Mouse (Mus musculus) 416B (cell line): ENCODE data around the gene Gabbr2.
"Not testable (repeated sequence)": the region's sequence is repeated elsewhere in the genome, so short reads cannot be mapped to it uniquely, and the experiment has no call there.

Experiments
- DNase-seq: peaks from one replicate; pipeline ENCODE4 v3.0.0; 2011; ENCODE audit warnings: low read depth

Gene Gabbr2

DNA sequence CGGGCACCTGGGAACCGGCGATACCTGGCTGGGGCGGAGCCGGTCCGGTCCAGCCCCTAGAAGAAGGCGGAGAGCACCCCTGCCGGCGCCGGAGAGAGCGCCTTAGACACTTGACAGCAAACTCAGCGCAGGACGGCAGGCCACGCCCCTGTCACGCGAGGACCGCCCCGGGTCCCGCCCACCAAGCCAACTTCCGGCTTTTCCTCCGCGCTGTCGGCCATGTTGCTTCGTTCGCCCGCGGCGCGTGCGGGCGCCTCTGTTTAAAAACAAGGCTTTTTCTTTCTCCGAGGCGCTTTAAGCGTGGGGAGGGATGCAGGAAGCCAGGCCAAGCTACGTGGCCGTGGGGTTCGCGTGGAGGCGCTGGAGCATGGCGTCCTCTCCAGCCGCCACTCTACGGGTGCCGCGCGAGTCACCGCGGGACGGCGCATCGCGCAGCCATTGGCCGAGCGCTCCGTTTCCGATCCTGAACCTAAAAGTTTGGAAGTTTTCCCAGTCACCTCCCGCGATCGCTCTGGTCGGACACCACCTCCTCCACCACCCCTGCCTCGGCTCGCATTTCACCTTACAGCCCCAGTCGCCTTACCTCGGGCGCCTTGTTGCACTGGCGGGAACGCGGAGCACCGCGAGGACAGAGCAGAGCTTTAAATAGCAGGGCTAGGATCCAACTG lies 341.5 kb downstream of the Gabbr2 start, which contains the start of gene Tbc1d2:
Gene Tbc1d2 (minus strand): TSS at position 124 of the 668 bp plus-strand sequence.
- peak; percentile 93 for DNase-seq

GRCm38 (mm10) chr4:46649161-46649560 lies 342.5 kb downstream of the Gabbr2 start:
- DNase-seq: peak; percentile 34

DNA sequence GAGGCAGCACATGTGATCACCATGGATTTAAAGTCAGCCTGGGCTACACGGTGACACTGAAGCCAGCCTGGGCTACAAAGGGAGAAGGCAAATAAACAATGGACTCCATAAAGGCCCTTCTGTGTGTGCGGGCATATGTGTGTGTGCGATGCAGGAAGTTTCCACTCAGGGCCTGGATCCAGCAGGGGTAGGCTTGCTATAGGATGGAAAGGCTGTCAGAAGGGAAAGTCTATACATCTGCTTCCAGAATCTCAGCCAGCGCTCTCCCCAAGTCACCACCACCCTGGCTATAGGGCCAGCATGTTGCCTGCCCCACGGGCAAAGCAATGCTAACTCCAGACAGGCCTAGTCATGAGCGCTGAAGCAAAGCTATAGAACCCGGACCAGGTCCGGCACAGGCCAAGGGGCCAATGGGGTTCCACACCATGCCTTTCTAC lies 348.0 kb downstream of the Gabbr2 start:
- DNase-seq: no peak

DNA sequence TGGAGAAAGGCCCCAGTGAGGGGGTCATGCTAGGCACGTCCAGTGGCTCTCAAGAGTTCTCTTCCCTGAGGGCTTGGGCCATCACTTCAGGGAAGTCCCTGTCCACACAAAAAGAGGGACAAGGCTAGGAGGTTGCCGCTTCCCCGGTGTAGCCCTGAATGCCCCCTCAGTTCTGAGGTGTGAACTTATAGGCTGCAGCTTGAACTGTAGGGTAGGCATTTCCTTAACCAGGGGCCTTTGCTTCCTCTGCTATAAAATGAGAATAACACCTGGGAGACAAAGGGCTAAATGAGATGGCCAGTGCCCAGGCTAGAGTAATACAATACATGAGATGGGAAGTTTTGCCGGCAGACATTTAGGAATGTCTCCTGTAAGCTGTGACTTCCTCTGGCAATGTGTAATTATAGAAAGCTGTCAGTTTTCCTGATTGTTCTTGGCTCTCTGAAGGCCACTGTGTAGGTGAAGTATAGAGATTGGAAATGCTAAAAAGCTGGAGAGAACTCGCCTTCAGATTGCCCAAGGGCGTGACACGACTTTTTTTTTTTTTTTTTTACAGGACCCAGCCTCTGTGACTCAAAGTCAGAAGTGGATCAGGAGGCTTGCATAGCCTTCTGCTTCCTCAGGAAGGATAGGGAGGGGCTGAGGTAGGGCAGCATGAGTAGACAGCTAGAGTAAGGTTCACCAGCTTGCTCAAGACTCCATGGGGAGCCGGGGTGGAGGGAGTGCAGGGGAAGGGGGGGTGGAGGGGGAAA lies 348.6 kb downstream of the Gabbr2 start:
- peak; percentile 99 for DNase-seq

GRCm38 (mm10) chr4:46641283-46641682 lies 350.4 kb downstream of the Gabbr2 start:
- DNase-seq: no peak

GRCm38 (mm10) chr4:46639866-46640265 lies 351.8 kb downstream of the Gabbr2 start:
- peak; percentile 35 for DNase-seq

GRCm38 (mm10) chr4:46637250-46637649 lies 354.4 kb downstream of the Gabbr2 start:
- DNase-seq: not testable (repeated sequence)

- peak; percentile 36 for DNase-seq
These were observed 355.8 kb downstream of the Gabbr2 start for GRCm38 (mm10) chr4:46635702-46636430.

GRCm38 (mm10) chr4:46634881-46635280 lies 356.8 kb downstream of the Gabbr2 start:
- DNase-seq: no peak

DNA sequence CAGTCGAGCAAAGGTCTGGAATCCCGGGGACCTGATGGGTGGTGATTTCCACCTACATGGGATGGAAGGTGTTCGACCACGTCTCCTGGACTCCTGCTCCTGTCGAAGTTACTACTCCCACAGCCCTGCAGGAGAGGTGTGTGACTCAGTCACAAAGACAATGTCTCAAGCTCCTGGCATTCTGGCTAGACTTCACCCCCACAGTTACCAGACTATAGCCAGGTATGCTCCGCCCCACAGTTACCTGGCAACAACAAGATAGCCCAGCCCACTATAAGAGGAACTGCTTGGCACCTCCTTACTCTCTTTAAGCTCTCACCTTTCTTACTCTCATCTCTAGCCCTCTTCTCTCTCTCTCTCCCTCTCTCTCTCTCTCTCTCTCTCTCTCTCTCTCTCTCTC lies 358.1 kb downstream of the Gabbr2 start:
- not testable (repeated sequence) for DNase-seq

DNA sequence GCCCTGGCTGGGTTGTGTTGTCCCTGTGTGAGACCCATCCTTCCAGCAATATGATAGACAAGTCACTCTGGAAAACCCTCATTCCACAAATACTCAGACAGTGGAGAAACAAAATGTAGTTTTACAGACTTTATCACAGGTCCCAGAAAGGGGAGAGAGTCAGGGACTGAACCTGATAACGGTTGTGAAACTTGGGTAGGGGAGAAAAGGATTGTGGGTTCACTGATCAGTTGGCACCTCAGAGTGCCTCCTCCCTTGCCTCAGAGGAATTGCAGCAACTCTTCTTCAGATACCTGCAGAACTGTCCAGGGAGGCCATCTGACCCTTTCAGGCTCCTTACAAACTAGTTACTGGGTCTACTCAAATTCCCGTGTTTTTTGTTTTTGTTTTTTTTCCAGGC lies 359.2 kb downstream of the Gabbr2 start:
- no peak for DNase-seq

DNA sequence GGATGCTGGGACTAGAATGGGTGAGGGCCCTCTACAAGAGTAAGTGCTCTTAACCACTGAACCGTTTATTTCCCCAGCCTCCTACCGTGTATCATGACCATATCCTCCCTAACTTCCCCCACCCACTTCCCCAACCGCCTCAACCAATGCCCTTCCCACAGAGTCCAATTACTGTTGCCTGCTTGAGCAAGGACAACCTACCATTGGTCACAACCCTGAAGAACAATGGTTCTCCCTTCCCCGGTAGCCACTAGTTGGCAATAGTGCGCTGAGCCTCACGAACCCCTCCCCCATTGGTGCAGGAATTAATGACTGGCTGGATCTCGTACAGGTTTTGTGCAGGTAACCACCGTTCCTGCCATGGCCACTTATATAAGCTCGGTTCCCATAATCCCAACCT lies 361.3 kb downstream of the Gabbr2 start:
- DNase-seq: peak; percentile 96

DNA sequence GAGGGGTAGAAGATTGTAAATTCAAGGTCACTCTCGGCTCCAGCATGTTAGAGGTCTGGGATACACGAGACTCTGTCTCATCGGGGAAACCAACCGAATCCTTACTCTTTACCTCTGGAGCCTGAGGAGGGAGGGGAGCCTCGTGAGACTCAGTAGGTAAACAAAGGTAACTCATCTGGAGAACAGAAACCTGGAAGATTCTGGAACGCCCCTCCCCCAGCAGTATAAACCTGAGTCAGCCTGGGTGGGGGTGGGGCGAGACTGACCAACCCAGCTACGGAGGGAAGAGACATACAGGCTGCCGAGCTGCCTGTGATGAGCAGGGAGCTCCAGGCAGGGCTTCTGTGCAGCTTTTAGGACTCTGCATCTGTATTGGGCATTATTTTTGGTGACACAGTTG lies 362.8 kb downstream of the Gabbr2 start:
- no peak for DNase-seq

DNA sequence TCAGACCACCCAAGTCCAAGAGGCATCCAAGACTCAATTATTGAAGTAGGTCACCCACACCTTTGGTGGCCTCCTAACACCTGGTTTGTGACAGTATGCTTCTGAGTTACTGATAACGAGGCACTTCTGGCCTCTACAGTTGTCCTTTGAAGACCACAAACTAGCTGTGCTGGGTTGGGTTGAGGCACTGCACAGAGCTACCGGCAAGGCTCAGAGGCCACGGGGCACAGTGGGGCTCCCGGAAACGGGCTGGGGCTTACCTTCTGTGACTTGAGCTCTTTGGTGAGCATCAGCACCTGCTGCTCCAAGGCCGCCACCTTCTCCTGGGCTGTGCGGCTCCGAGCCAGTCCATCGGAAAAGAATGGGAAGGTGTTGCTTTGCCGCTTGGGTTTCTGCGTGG lies 363.6 kb downstream of the Gabbr2 start:
- DNase-seq: no peak

- peak; percentile 27 for DNase-seq
These were observed 366.6 kb downstream of the Gabbr2 start for GRCm38 (mm10) chr4:46625101-46625500.

DNA sequence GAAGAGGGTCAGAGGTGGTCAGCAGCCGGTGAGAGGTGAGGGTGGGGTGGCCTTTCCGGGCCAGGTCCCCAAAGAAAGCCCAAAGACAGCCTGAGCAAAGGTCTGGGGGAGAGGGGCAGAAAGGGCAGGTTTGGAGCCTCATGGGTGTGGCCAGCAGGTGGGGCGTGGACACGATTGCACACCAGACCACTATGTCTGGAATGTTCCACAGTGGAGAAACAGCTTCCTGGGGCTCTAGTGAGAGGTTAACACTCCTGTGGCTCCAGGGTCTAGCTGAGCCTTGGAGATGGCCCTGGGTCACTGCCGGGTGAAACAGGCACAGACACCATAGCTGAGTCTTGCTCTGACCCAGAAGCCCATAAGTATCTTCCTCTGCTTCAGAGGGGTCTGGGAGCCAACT lies 368.7 kb downstream of the Gabbr2 start:
- DNase-seq: no peak

- no peak for DNase-seq
These were observed 370.7 kb downstream of the Gabbr2 start for GRCm38 (mm10) chr4:46620946-46621345.

DNA sequence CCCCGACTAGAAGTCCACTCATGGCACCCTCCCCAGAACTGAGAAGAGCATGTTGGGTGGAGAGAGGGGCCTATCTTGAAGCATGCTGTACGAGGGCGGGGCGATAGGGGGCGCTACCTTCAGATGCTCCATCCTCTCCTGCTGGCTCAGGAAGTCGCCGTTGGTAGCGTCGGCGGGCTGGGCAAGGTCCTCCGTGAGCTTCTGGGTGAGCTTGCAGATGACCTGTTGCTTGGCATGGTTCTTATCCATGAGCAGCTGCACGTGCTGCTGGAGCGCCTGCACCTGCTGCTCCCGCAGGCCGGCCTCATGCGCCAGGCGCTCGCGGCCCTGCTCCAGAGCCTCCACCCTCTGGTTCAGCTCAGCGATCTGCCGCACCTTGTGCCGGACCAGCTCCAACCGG lies 371.3 kb downstream of the Gabbr2 start:
- no peak for DNase-seq

- DNase-seq: peak; percentile 62
These were observed 373.4 kb downstream of the Gabbr2 start for GRCm38 (mm10) chr4:46618196-46618817.

- DNase-seq: peak; percentile 66
These were observed 374.3 kb downstream of the Gabbr2 start for GRCm38 (mm10) chr4:46617408-46617807.

DNA sequence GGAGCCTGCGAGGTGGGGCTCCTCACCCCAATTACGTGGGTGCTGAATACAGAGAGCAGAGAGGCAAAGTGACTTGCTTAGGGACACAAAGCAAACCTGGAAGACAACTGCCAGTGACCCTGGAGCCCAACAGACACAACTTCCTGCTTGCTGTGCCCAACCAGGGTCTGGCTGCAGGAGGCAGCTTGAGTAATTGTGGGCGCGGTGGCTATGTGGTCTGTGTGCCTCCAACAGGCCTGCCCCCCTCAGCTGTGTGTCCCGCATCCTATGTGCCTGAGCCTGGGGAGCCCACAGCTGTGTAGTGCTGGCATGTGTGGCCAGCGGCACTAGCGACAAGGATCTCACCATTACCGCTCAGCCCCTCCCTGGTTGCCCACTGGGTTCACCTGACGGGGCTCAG lies 377.0 kb downstream of the Gabbr2 start:
- DNase-seq: peak; percentile 93

GRCm38 (mm10) chr4:46613618-46614017 lies 378.1 kb downstream of the Gabbr2 start:
- DNase-seq: peak; percentile 78
